Mouse (Mus musculus): Measurements from ENCODE around the gene Sis.

Sis gene

GRCm38 (mm10) chr3:72967675-72968074, at the start of gene Sis:
TSS of gene Sis (minus strand) at chr3:72967863.
- CTCF ChIA-PET, result no interaction called here

GRCm38 (mm10) chr3:73006045-73006444, 38.4 kb upstream of the Sis start:
- ChIA-PET CTCF (interaction anchor here in 1 of 4 experiments (0.6 kb wide), 1 partner anchor 1395 kb away, joined by 4 read pairs; no protein-coding TSS in a partner anchor), POLR2A (no interaction called here)

More at GRCm38 (mm10) chr3:72967675-72968074, at the start of gene Sis:
- POLR2A ChIA-PET, result no interaction called here

GRCm38 (mm10) chr3:73002933-73003696, 35.5 kb upstream of the Sis start:
- CTCF ChIA-PET, result no interaction called here

GRCm38 (mm10) chr3:72997517-72997916, 29.9 kb upstream of the Sis start:
- CTCF ChIA-PET, result no interaction called here
- POLR2A ChIA-PET, result no interaction called here

More at GRCm38 (mm10) chr3:73002933-73003696, 35.5 kb upstream of the Sis start:
- POLR2A ChIA-PET, result no interaction called here

- ChIA-PET CTCF (no interaction called here), POLR2A (no interaction called here)
Measured at GRCm38 (mm10) chr3:72990992-72991391, 23.3 kb upstream of the Sis start.

GRCm38 (mm10) chr3:72976602-72977001, 8.9 kb upstream of the Sis start:
- ChIA-PET POLR2A (interaction anchor here in 2 of 4 experiments (0.6 to 0.7 kb wide), 2 partner anchors 40 to 1786 kb away, joined by 3 read pairs; no protein-coding TSS in a partner anchor), CTCF (no interaction called here)

- POLR2A ChIA-PET, result no interaction called here
Measured at GRCm38 (mm10) chr3:72918919-72919526, 48.6 kb downstream of the Sis start.

GRCm38 (mm10) chr3:72882501-72882900, 85.2 kb downstream of the Sis start:
- POLR2A ChIA-PET, result no interaction called here
- CTCF ChIA-PET, result no interaction called here

More at GRCm38 (mm10) chr3:72918919-72919526, 48.6 kb downstream of the Sis start:
- CTCF ChIA-PET, result no interaction called here

GRCm38 (mm10) chr3:72868141-72868540, 99.5 kb downstream of the Sis start:
- ChIA-PET CTCF (no interaction called here), POLR2A (no interaction called here)

GRCm38 (mm10) chr3:72858738-72859137, 108.9 kb downstream of the Sis start:
- ChIA-PET POLR2A (no interaction called here), CTCF (no interaction called here)

- CTCF ChIA-PET, result no interaction called here
- POLR2A ChIA-PET, result no interaction called here
Measured at GRCm38 (mm10) chr3:72855405-72855804, 112.3 kb downstream of the Sis start.

- ChIA-PET POLR2A (no interaction called here), CTCF (no interaction called here)
Measured at GRCm38 (mm10) chr3:72840641-72841040, 127.0 kb downstream of the Sis start.
